Mouse (Mus musculus) Muller cell, postnatal 12 days (primary cell): ENCODE measurements around the gene Patl1.
A peak's percentile ranks its signal among the peaks of the same experiment; 100 is the strongest.
"Not testable (repeated sequence)": the region's sequence is repeated elsewhere in the genome, so short reads cannot be mapped to it uniquely, and the experiment has no call there.

Experiments used
- DNase-seq: peaks from one replicate; pipeline ENCODE4 v3.0.0-alpha.2; 2015; ENCODE audit errors: inconsistent ontology term

Patl1 gene

DNA sequence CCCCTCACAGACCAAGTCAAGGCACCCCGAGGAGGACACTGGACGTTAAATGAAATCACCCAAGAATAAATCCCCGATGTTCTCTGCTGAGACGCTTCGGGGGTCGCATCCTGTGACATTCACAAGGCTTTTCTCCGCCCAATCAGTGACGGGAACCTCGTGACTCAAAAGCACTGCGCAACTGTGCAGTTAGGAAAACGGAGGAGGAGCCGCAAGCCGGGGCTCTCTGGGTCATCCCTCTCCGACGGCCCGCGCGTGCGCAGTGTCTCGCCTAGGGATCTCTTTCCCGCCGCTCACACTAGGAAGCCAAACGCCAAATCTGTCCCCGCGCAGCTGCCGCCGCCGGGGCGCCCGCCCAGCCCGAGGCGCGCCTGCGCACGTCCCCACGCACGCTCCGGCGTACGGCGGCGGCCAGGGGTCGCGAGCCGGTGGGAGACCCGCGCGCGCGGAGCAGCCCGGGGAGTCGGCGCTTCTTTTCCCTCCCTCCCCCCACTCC lies at the start of gene Patl1:
Gene Patl1, plus strand, starts transcription at position 363 of the 496 bp plus-strand sequence.
- peak; percentile 99 for DNase-seq

DNA sequence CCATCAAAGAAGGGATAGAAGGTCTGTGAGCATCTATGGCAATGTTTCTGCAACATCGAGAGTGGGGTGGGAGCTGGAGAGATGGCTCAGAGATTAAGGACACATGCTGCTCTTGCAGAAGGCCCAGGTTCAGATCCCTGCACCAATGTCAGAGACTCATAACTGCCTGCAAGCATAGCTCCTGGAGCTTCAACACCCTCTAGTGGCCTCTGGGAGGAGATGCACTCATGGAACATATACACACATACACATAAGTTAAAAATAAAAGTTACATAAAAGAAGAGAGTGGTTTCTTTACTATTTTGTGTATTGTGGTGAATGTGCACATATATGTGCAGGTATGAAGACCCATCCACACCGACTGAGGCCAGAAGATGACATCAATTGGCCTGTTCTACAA lies 44.4 kb upstream of the Patl1 start:
- no peak for DNase-seq

DNA sequence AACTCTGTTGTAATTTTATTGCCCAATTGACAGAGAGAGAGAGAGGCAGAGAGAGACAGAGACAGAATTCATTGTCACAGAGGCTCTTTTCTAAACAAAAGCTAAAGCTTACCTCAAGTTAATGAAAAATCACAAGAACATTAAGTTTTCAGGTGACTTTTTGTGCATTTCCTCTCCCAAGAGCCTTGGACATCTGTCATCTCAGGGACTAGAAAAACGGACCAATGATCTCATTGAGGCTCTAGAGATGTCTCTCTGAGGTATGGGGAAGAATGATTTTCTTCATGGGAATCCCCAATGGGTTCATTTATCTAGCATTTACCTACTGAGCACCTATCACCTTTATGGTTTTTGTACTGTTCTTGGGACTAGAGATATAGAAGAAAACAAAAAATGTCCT lies 37.2 kb upstream of the Patl1 start, which contains the start of gene Olfr1419:
Gene Olfr1419, minus strand, starts transcription at position 101 of the 400 bp plus-strand sequence.
- no peak for DNase-seq

DNA sequence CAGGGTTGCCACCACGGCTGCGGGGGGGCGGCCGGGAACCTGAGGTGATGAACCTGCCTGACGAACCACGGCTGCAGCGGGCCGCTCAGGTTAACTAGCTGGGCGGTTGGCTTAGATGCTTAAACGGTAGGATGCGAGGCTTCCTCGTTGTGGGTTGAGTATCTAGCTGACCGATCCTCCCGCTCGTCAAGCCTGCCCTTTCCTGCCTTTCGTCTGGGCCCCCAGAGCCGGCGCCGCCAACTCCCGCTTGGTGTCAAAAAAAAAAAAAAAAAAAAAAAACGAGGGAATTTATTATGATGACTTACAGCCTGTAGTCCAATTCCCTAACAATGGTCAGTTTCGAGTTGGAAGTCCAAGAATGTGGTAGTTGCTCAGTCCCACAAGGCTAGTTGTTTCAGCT lies 33.8 kb upstream of the Patl1 start:
- not testable (repeated sequence) for DNase-seq

DNA sequence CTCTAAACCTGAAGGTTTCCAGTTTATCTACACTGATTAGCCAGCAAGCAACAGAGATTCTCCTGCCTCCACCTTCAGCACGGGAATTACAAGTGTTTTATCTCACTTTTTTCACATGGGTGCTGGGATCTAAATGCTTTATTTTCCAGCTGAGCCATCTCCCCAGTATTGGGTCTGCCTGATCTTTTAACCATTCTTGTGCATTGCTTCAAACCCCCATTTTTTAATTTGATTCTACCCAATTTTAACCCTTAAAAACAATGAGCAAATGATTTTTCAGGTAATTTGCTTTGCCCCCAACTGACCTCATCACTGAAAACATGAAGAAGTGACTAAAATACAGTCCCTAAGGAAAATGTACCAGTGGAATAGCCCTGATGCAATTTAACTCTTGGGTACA lies 25.9 kb upstream of the Patl1 start, which contains the start of gene Olfr1420:
Gene Olfr1420, plus strand, starts transcription at position 301 of the 400 bp plus-strand sequence.
- no peak for DNase-seq

DNA sequence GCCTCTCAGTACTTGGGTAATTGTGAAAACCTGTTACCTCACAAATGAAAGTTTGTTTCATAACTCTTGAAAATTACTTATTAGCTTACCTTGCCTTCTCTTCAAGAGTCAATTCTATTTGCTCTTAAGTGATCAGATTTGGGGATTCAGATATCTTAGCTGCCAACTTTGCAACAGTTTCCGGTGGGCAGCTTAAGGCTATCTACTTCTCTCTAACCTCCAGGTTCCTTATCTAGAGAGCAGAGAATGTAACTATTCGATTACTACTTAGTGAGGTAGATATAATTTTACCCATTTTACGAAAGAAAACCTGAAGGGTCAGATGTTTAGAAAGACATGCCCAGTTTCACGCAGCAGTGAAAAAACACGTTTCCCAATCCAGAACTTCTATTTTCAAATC lies 1.2 kb upstream of the Patl1 start:
- no peak for DNase-seq

DNA sequence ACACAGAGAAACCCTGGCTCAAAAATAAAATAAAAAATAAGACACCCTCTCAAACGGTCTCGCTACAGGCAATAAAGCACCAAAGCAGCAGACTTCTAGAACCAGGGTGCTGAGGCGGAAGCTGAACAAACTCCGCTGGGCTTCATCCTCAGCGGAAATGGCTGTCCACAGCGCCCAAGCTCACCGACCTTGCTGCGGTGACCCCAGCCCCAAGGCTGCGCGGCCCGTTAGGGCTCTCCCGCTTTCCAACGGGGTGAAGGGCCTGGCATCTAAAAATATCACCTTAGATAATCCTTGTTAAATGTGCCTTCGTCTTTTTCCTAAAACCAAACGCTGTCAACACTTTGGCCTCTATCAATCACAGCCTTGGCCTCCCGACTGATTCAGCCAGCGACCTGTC lies 596 bp upstream of the Patl1 start:
- DNase-seq, result no peak

DNA sequence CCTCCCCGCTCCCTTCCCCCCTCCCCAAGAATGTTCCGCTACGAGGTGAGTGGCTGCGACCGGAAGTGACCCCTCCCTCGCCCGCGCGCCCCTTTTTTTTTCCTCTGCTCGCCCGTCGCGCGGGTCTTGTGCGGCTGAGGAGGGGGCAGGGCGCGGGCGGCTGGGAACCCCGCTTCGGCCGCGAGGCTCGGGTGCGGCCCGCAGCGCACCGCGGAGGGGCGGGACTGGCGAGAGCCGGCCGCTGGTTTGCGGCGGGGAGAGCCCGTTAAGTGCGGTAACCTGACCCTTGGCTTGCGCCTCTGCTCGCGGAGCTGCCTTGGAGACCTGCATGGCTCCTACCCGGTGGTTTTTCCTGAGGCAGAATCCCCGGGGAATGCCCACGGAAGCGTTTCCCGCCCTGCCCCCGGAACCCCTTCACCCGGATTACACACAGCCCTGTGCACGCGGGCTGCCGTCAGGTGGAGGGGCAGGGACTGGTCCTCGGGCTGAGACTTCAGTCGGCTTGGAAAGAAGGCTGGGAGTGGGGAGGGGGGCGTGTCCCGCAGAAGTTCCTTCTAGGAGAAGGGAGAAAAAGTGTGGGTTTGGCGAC lies 428 bp downstream of the Patl1 start:
- DNase-seq, result peak; percentile 72

DNA sequence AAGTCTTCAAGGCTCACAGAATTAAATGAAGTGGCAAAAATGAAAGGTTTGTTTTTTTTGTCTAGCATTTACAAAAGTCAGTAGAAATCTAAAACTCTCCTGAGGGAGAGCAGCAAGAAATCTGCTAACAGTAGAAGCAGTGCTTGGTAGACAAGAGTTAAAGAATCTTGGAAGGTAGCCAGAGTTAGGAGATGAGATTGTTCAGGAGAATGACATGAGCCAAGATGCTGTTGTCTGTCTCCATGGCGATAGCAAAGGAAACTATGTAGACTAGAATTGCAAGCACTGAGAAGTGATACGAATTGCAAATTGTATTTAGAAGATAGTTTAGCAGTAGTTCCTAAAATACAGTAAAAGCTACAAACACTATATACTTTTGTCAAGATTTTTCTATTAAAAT lies 3.6 kb downstream of the Patl1 start:
- DNase-seq, result peak; percentile 79

DNA sequence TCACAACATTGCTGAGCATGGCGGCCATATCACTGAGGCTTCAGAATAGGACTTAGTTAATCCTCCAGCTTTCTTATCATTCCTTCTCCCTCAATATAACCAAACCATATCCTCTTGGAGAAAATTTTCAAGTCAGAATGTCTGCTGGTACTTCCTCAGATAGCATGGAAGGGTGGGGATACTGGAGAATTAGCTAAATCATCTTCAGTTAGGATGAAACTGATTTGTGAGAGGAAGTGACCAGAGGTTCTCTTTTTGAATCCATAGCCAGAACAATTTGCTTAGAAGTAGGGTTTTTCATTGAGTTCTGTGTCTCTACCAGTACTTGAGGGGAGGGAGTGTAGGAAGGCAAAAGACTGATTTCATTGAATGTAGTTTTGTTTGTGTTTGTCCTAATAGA lies 9.9 kb downstream of the Patl1 start:
- no peak for DNase-seq

DNA sequence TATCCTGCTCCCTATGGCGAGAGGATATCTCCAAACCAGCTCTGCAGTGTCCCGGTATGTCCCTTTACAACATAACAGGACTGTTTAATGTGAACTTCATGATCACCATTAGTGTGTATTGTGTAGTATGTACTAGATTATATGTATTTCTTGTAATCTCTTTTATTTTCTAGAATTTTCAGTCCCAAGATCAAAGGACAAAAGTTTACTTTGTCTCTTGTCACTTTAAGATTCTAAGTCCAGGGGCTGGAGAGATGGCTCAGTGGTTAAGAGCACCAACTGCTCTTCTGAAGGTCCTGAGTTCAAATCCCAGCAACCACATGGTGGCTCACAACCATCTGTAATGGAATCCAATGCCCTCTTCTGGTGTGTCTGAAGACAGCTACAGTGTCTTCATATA lies 10.3 kb downstream of the Patl1 start:
- not testable (repeated sequence) for DNase-seq

DNA sequence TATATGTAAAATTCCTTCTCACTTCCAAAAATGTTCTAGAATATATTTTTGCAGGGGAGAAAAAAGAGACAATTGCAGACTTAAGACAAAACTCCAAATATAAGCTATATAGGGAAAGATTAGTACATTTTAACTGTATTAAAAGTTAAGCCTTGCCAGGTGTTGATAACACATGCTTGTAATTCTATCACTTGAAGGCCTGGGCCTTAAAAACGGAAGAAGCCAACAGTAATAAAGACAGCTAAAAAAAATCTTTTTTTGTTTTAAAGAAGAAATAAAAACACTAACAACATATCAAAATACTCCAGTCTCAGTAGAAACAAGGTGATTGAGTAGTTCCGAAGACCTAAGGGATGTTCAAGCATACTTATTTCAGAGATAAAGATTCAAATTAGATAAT lies 14.2 kb downstream of the Patl1 start:
- no peak for DNase-seq

DNA sequence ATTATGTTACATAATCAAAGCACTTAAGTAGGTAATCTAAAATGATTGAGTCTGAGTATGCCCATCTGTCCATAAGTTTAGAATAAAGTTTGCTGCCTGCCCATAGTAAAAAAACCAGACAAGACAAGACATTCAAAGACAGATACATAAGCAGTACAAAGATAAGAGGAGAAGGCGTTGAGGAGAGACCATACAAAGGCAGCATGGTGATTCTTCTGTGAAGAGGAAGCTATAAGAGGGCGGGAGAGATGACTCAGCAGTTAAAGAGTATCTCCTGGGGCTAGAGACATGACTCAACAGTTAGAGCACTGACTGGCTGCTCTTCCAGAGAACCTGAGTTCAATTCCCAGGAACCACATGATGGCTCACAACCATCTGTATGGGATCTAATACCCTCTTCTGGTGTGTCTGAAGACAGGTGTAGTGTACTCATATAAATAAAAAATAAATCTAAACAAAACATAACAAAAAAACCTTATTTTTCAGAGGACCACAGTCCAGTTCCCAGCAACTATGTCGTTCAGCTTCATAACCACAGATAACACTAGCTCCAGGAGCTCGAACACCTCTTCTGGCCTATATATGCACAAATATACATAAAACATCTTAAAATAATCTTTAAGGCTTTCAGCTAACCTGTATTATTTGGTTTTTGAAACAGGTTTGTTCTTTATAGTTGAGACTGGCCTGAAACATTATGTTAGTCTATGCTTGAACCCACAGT lies 16.0 kb downstream of the Patl1 start:
- DNase-seq, result no peak

DNA sequence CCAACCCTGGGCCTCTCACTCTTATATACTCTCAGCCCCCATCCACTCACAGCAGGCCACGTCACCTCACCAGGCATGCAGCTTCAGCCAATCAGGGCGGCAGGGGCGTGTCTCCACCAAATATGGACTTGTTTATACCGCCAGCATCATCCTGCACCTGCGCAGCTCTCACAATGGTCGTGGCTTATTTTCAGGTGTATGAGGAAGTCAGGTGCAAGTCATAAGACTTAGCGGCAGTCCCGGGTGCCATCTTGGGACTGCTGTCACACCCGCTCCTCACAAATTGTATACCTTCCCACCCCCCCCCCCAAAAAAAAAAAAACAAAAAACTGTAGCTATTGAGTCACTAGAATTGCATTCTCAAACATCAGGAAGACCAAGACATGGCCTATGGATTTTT lies 34.3 kb downstream of the Patl1 start:
- DNase-seq, result not testable (repeated sequence)

DNA sequence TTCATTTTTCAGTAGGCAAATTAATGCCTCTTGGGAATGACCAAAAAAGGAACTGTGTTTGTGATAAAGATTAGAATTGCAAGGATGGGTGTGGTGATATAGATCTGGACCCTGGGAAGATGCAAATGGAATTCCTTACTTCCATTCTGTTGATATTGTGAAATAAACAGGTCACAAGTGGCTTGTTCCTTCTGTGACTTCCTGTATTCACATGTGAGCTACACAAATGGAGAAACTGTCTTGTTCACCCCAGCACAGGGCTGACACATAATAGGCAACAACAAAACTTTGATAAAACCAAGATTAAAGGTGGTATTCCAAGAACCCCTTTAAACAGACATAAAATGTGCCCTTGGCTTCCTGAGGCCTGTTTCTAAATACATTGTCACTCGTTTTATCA lies 37.7 kb downstream of the Patl1 start:
- DNase-seq, result no peak

DNA sequence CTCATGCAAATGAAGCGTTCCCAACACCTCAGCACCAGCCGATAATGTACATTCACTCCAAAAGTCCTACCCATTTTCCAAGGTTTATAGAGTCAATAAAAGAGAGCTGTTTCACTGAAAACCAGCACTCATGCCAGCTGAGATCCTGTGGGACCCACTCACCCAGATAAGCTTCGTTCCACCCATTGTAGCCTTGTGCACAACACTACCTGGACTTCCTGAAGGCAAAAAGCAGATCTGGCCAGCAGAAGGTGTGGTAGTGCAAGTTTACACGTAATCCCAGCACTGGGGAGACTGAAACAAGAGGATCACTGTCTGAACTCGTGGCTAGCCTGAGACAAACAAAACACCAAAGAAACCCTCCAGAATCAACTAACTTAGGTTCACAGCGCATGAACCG lies 38.5 kb downstream of the Patl1 start:
- no peak for DNase-seq

DNA sequence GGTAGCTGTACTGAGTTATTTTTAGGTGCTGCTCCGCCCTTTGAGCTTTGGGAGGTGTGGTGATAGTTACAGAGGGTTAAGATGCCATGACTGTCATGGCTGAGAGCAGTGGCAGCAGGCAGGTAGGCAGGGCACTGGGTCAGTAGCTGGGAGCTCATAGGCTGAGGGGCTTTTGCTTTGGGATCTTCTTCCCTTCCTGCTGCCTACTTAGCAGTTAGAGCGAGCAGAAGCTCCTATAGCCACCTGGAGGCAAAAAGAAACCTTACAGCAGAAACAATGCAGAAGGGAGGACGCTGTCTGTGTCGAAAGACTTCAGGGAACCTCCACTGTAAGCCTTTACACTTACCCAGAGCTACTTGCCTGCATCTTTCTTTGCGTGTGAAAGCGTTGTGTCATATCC lies 42.0 kb downstream of the Patl1 start:
- no peak for DNase-seq

DNA sequence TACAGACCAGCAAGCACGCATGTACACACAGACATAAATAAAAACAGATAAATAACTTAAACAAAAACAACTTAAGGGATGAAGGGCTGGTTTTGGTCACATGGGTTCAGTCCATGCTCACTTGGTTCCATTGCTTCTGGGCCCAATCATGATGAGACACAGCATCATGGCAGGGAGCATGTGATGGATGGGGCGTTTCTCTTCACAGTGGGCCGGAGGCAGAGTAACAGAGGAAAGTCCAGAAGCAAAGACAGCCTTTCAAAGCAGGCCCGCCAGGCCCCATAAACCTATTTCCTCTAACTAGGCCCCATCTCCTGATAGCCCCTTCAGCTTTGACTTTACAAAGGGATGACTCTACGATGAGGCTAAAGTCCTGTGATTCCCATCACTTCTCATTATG lies 44.4 kb downstream of the Patl1 start:
- DNase-seq, result no peak

DNA sequence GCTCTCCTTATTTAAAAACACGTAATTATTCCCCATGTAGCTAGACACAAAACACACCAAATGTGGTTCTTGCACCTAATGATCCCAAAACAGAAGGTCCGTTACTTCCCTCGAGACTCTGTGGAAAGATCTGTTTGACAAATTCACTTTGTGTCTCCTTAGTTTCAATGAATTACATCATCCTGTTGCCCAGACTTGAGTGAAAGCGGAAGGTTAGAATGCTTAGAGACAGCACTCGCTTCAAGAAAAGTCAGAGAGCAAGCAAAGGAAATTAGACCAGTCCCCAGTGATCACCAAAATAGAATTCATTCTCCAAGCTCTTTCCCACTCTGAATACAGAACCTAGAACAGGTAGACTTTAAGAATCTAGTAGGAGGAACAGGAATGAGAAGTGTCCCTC lies 45.2 kb downstream of the Patl1 start:
- DNase-seq, result no peak

DNA sequence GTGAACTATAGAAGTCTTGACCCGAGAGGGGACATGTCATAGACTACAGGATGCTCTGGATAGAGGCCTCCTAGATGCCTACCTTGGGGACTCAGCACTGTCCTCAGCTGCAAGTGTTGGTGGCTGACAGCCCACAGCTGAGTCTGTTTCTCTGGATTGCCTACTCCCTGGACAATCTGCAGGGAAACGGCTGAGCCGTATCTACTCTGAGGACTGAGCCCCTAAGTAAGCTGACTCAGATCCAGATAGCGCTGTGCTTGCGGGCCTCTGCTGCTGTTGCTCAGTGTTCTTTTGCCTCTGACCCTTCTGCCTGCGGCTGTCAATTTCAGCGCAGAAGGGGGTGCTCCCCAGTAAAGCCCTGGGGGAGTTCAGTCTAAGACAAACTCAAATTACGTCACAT lies 45.6 kb downstream of the Patl1 start:
- no peak for DNase-seq

DNA sequence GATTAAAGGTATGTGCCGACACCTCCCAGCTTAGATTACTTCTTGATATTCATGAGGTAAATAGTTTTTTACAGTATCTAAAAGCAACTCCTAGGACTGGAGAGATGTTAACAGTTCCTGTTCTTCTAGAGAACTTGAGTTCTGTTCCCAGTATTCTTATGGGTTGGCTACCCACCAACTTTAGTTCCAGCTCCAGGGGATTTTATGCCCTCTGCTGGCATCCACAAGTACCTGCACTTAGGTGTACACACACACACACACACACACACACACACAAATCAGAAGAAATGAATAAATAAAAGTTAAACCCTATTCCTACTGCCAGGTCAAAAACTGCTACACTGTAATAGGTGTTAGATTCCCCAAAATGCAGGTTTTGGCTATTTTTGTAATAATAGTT lies 52.1 kb downstream of the Patl1 start:
- no peak for DNase-seq

DNA sequence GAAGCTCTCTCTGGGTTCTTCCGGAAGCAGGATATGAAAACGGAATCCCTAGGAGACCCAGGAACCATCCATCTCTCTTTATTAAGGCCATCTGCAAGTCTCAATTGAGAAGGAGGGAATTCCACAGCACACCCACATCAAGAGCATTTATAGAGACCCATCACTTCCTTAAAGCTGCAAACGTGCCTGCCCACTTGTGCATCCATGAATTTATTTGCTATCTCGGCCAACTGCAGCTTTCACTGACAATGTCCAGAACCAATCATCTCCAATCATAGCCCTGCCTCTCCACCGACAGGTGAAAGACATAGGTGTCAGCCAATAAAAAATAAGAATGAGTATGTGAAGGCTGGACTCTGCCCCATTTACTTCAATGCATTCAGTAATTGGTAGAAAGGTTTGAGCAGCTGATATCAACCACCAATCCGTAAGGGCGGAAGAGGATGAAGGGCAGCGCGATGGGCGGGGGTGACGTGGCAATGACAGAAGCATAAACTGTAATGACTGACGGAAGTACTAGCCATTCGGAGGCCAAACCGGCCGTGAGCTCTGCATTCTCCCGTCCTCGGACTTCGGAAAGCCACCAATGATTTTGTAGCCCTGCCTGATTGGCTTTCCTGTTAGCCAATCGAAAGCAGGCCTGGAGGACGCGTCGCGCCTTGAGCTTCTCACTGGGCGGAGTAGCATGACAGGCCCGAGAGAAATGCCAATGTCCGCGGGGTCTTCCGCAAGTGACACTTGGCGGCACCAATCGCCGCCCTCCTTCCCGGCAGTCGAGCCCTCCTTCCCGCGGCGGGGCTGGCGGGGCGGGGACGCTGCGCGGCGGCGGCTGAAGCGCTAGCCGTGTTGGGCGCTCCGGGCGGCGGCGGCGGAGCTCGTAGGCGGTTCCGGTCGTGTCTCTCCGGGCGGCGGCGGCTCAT lies 53.1 kb downstream of the Patl1 start, which contains the start of gene Osbp:
Gene Osbp, plus strand, starts transcription at position 919 of the 920 bp plus-strand sequence.
- peak; percentile 100 for DNase-seq
